Mouse (Mus musculus) liver, postnatal 0 days (tissue): ENCODE data around the gene Gm4792. TPM values are rescaled to one million over a fixed set of nuclear protein-coding genes. Genes with fewer than 3 reads are reported as not detected.

ENCODE experiments used
- ATAC-seq: fragments of 200-750 bp; cut with Nextera tagmentation; 2 replicates; pipeline ENCODE4 v1.8.0; 2017; ENCODE audit warnings: mild to moderate bottlenecking, moderate library complexity
- DNase-seq: peaks from one replicate; pipeline ENCODE4 v3.0.0-alpha.2; 2016
- H3K27ac ChIP-seq: fragments of 300-500 bp; sonication (generic); 2 replicates; pipeline ENCODE4 v1.5.1; 2014; ENCODE audit warnings: antibody characterized with exemption, moderate library complexity, mild to moderate bottlenecking, low read depth
- H3K27me3 ChIP-seq: fragments of 300-500 bp; sonication (generic); 2 replicates; pipeline ENCODE4 v1.6.1; 2014; ENCODE audit warnings: low read length, control low read depth, mixed read lengths; ENCODE audit not compliant: insufficient read depth
- H3K36me3 ChIP-seq: fragments of 300-500 bp; sonication (generic); replicated peaks from 2 replicates; pipeline ENCODE4 v1.6.1; 2014; ENCODE audit warnings: mild to moderate bottlenecking, control low read depth, low read length, moderate library complexity, mixed read lengths; ENCODE audit not compliant: insufficient read depth
- H3K4me1 ChIP-seq: fragments of 300-500 bp; sonication (generic); 2 replicates; pipeline ENCODE4 v1.6.1; 2014; ENCODE audit warnings: antibody characterized with exemption, mild to moderate bottlenecking, control low read depth; ENCODE audit not compliant: insufficient read depth
- H3K4me2 ChIP-seq: fragments of 300-500 bp; sonication (generic); 2 replicates; pipeline ENCODE4 v1.6.1; 2014; ENCODE audit warnings: low read depth, mild to moderate bottlenecking, low read length, moderate library complexity, mixed read lengths
- H3K4me3 ChIP-seq: fragments of 300-500 bp; sonication (generic); 2 replicates; pipeline ENCODE4 v1.5.1; 2014; ENCODE audit warnings: low read depth, low read length
- H3K9ac ChIP-seq: fragments of 300-500 bp; sonication (generic); replicated peaks from 2 replicates; pipeline ENCODE4 v1.6.1; 2014; ENCODE audit warnings: mild to moderate bottlenecking, moderate library complexity
- H3K9me3 ChIP-seq: fragments of 300-500 bp; sonication (generic); 2 replicates; pipeline ENCODE4 v1.6.1; 2016; ENCODE audit warnings: mild to moderate bottlenecking, control low read depth, low read length, mixed read lengths
- CTCF ChIP-seq: sonication (generic); IDR thresholded peaks from 2 replicates; pipeline ENCODE4 v1.5.1; 2016; ENCODE audit warnings: antibody characterized with exemption, low read depth
- EP300 ChIP-seq: IDR thresholded peaks from 2 replicates; pipeline ENCODE4 v1.6.1; 2016; ENCODE audit warnings: antibody characterized with exemption, low read depth, mild to moderate bottlenecking
- WGBS: fragments of 180-500 bp; shearing (Covaris S2); extraction: QIAGEN DNeasy Blood & Tissue Kit; methylation state at CpG from one replicate; pipeline ENCODE4 v1.1.7; 2014; ENCODE audit not compliant: insufficient replicate concordance; 5-methylcytosine and 5-hydroxymethylcytosine counted together
- polyA plus RNA-seq: library from polyadenylated mRNA; unstranded; fragments of >200 nt; fragmentation: Nextera tagmentation; extraction: Ambion mirVana; gene quantifications from 2 replicates; pipeline ENCODE4 v1.2.1, GENCODE M21; 2015

The Gm4792 gene
- polyA plus RNA-seq, 1 experiment from 2014 or later = not detected

DNA sequence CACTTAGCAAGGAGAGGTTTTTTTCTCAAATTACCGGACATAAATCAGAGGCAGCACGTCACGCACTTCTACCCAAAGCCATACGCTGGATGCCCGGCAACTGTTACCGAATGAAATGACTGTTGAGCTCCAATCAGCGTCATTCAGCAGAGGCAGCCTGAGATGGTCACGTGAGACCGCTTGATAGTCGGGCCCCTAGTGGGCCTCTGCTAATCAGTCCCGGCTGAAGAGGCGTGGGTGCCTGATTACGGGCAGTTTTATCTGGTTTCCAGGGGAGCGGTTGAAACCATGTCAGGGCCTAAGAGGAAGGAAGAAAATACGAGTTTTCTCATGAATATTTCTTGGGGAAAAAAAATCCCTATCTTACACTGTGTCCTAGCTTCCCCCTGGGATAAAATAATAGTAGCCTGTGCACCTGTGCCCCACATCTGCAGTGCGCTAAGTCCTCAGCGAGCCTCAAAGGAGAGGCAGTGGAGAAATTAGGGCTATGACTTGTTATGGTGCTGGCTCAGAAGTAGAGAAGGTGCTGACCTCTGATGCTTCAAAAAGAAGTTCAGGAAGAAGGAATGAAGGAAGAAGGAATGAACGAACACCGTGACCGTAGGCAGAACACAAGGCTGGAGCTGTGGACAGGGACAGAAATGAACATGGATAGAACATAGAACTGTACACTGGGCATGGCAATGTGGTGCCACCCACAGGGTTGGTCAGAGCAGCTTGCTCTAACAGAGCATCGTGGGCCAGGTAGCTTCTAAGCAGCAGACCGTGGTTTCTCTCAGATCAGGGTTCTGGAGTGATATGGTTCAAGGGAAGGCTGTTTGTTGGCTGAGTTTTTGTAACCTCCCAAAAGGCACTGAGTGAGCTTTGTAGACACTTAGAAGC, 48.7 kb downstream of the Gm4792 start:
- Histone ChIP-seq H3K36me3 (no peaks in the 10 kb centered on the region), H3K4me1 (peaks cover 9% of the 10 kb centered on the region), H3K4me3 (no peak overlapping the region), H3K27me3 (no peaks in the 10 kb centered on the region), H3K9ac (no peak overlapping the region), H3K27ac (no peak overlapping the region), H3K4me2 (peak overlapping the region; percentile 50), H3K9me3 (peaks cover 3% of the 10 kb centered on the region; the same call in 1 of the 2 replicates)
- 36% methylated on average over 22 of the region's 22 CpGs for WGBS
- DNase-seq (peak; percentile 59), ATAC-seq (peak; percentile 99)
- no peak for TF ChIP-seq CTCF
- TF ChIP-seq EP300 = peak; percentile 96

DNA sequence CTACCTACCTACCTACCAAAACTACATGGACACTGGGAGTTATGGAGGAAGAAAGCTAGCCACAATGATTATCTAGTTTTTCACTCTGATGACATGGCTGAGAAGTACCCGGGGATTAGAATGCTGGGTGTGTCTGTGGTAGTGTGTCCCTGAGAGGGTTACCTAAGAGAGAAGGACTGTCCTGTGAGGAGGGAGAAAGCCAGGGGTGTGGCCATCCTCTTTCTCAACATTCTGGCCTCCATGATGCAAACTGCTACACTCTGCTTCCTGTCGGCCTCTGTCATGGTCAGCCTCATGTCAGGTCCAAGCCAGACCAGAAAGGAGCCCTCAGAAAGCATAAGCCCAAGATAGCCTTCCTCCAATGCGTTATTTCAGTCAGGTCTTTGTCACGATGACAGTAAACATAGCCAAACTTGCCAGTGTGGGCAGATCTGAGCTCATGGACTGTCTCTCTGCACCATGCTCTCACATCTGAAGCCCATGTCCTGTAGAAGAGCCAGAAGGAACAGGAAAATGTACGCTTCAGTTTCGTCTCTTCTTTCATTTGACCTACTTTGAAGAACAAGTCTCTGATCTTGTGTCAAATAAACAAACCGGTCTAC, 50.7 kb downstream of the Gm4792 start:
- no peak for ATAC-seq
- TF ChIP-seq EP300 (no peak), CTCF (no peak)
- WGBS = 82% methylated on average over 7 of the region's 7 CpGs
- H3K4me1 ChIP-seq = peaks cover 9% of the 10 kb centered on the region
- H3K27me3 ChIP-seq = no peaks in the 10 kb centered on the region
- H3K36me3 ChIP-seq = no peaks in the 10 kb centered on the region
- H3K4me3 ChIP-seq = no peak overlapping the region
- no peak overlapping the region for H3K9ac ChIP-seq
- no peak overlapping the region for H3K4me2 ChIP-seq
- H3K9me3 ChIP-seq = peaks cover 3% of the 10 kb centered on the region; the same call in 1 of the 2 replicates
- DNase-seq = no peak
- no peak overlapping the region for H3K27ac ChIP-seq

Other genes with a start within 250 kb of the Gm4792 start
- 2.4 and 2.9 TPM in 2 replicates for gene Nr2c1, start 150.7 kb downstream of the Gm4792 start, polyA plus RNA-seq
- 312 and 321 TPM in 2 replicates for gene Ndufa12, start 100.0 kb downstream of the Gm4792 start, polyA plus RNA-seq
- 6.3 and 6.6 TPM in 2 replicates for gene Tmcc3, start 13.2 kb upstream of the Gm4792 start, polyA plus RNA-seq